11 mouse cellular contexts compared by ENCODE assay signal in genomic region chr7:142470171-142470691, GRCm38 (mm10). TPM values are rescaled to one million over a fixed set of nuclear protein-coding genes. Genes with fewer than 3 reads are reported as not detected.
A peak's percentile ranks its signal among the peaks of the same experiment; 100 is the strongest.
DNase-seq lines count a peak whose midpoint lies in the region; ATAC-seq and TF ChIP-seq lines count a peak whose summit lies in the region.
"Had no signal": no experiment of that assay in that cellular context is flagged by ENCODE, and none has a peak within 500 bp of the region (broad histone marks: within the 10 kb centered on the region; RNA-seq: fewer than 3 reads in every experiment).

No protein-coding gene starts in this region.

- 83% methylated on average over 7 of the region's 7 CpGs for WGBS in midbrain, embryonic 11.5 days
- 85% methylated on average over 7 of the region's 7 CpGs for WGBS in midbrain, embryonic 15.5 days
- WGBS in stomach, embryonic 15.5 days, result 58% methylated on average over 7 of the region's 7 CpGs
- 80% methylated on average over 7 of the region's 7 CpGs for WGBS in hindbrain, embryonic 11.5 days

- H3K27ac ChIP-seq in gastrocnemius, adult 2 months, result peak overlapping the region; percentile 81
- no peak overlapping the region for H3K27ac ChIP-seq in midbrain, embryonic 11.5 days (ENCODE audit: low read depth, low read length)
- H3K27ac ChIP-seq in midbrain, embryonic 15.5 days, result no peak overlapping the region
- H3K27ac ChIP-seq in stomach, embryonic 15.5 days, result peak overlapping the region; percentile 97
- no peak overlapping the region for H3K27ac ChIP-seq in hindbrain, embryonic 11.5 days (ENCODE audit: low read depth, low read length)

- ATAC-seq in midbrain, embryonic 11.5 days (ENCODE audit: low FRiP score), result no peak
- ATAC-seq in midbrain, embryonic 15.5 days (replicated peaks), result no peak
- peak; percentile 44 to 61; a peak in 3 of 4 replicates for ATAC-seq in hematopoietic stem cell, adult 5-6 weeks (replicated peaks in 1 of 2; ENCODE audit: insufficient read depth in 1 of 2, low FRiP score in 2 of 2, low TSS enrichment in 1 of 2, low read depth in 1 of 2, poor library complexity in 2 of 2, severe bottlenecking in 2 of 2)
- no peak for ATAC-seq in stomach, embryonic 15.5 days (ENCODE audit: insufficient read depth, low FRiP score, low read depth)
- no peak for ATAC-seq in hindbrain, embryonic 11.5 days (ENCODE audit: low FRiP score)

- H3K4me1 ChIP-seq in midbrain, embryonic 11.5 days (ENCODE audit: control insufficient read depth, insufficient read depth, low read length), result peaks cover 15% of the 10 kb centered on the region
- peaks cover 6% of the 10 kb centered on the region; the same call in 1 of the 2 replicates for H3K4me1 ChIP-seq in midbrain, embryonic 15.5 days
- H3K4me1 ChIP-seq in stomach, embryonic 15.5 days, result peaks cover 30% of the 10 kb centered on the region
- H3K4me1 ChIP-seq in hindbrain, embryonic 11.5 days (replicated peaks; ENCODE audit: control insufficient read depth, insufficient read depth, low read length), result peaks cover 14% of the 10 kb centered on the region

- H3K9ac ChIP-seq in midbrain, embryonic 11.5 days (ENCODE audit: low read length), result no peak overlapping the region
- no peak overlapping the region for H3K9ac ChIP-seq in midbrain, embryonic 15.5 days
- H3K9ac ChIP-seq in stomach, embryonic 15.5 days, result no peak overlapping the region
- no peak overlapping the region for H3K9ac ChIP-seq in hindbrain, embryonic 11.5 days (ENCODE audit: low read depth, low read length)

- no peaks in the 10 kb centered on the region for H3K27me3 ChIP-seq in midbrain, embryonic 11.5 days (ENCODE audit: control insufficient read depth, insufficient read depth, low read length)
- no peaks in the 10 kb centered on the region for H3K27me3 ChIP-seq in midbrain, embryonic 15.5 days (replicated peaks)
- no peaks in the 10 kb centered on the region for H3K27me3 ChIP-seq in stomach, embryonic 15.5 days (replicated peaks)
- H3K27me3 ChIP-seq in hindbrain, embryonic 11.5 days (ENCODE audit: control insufficient read depth, insufficient read depth, low read length), result 0 out of 2 replicates have a peak, but pooled peaks cover 1% of the 10 kb centered on the region

- intact Hi-C loops in gastrocnemius, adult 2 months (cut with DNase I), result no loop called here
- intact Hi-C loops in gastrocnemius, postnatal 36 days (cut with DNase I), result no loop called here

- H3K4me3 ChIP-seq in gastrocnemius, adult 2 months, result peak overlapping the region; percentile 7; the same call in 1 of the 2 replicates
- H3K4me3 ChIP-seq in midbrain, embryonic 11.5 days (ENCODE audit: low read depth, low read length), result no peak overlapping the region
- H3K4me3 ChIP-seq in midbrain, embryonic 15.5 days, result no peak overlapping the region
- no peak overlapping the region for H3K4me3 ChIP-seq in stomach, embryonic 15.5 days (replicated peaks)
- no peak overlapping the region for H3K4me3 ChIP-seq in hindbrain, embryonic 11.5 days (ENCODE audit: low read depth, low read length)

- no peak overlapping the region for H3K4me2 ChIP-seq in midbrain, embryonic 11.5 days
- H3K4me2 ChIP-seq in midbrain, embryonic 15.5 days, result no peak overlapping the region
- H3K4me2 ChIP-seq in stomach, embryonic 15.5 days, result no peak overlapping the region
- no peak overlapping the region for H3K4me2 ChIP-seq in hindbrain, embryonic 11.5 days (replicated peaks; ENCODE audit: low read depth, low read length)

- no peak for TF ChIP-seq CTCF in gastrocnemius, adult 2 months (IDR thresholded peaks at IDR 0.05)

- peak; percentile 8 for DNase-seq in gastrocnemius, adult 2 months
- no peak for DNase-seq in gastrocnemius, postnatal 36 days
- peak; percentile 74 for DNase-seq in midbrain, embryonic 11.5 days (ENCODE audit: low spot score, missing footprints)
- DNase-seq in thymus, postnatal 25 days, result no peak
- DNase-seq in hindbrain, embryonic 11.5 days (ENCODE audit: low spot score), result no peak
- DNase-seq: layer of hippocampus, postnatal 36 days had no signal

- H3K36me3 ChIP-seq in midbrain, embryonic 11.5 days (ENCODE audit: control insufficient read depth, insufficient read depth, low read length), result no peaks in the 10 kb centered on the region
- no peaks in the 10 kb centered on the region for H3K36me3 ChIP-seq in midbrain, embryonic 15.5 days (replicated peaks)
- no peaks in the 10 kb centered on the region for H3K36me3 ChIP-seq in stomach, embryonic 15.5 days
- no peaks in the 10 kb centered on the region for H3K36me3 ChIP-seq in hindbrain, embryonic 11.5 days (ENCODE audit: control insufficient read depth, insufficient read depth, low read length)

- H3K9me3 ChIP-seq in midbrain, embryonic 11.5 days (ENCODE audit: control insufficient read depth, low read length), result no peaks in the 10 kb centered on the region
- no peaks in the 10 kb centered on the region for H3K9me3 ChIP-seq in midbrain, embryonic 15.5 days
- H3K9me3 ChIP-seq in stomach, embryonic 15.5 days, result no peaks in the 10 kb centered on the region
- H3K9me3 ChIP-seq in hindbrain, embryonic 11.5 days (ENCODE audit: control insufficient read depth, low read length), result no peaks in the 10 kb centered on the region

RNA-seq across cellular contexts. Expression of gene Lsp1, which starts 9.6 kb away (rescaled TPM):
- 10 to 100 TPM; 25.8 to 47.3 TPM for total RNA-seq in gastrocnemius, adult 2 months (2021)
- 10 to 100 TPM; 37.2 to 75.3 TPM for total RNA-seq in gastrocnemius, postnatal 36 days (2021)
- polyA plus RNA-seq in midbrain, embryonic 11.5 days (2014; fragmentation: Nextera tagmentation; extraction: Ambion mirVana), result 11.1 and 13.1 TPM in 2 replicates
- 3.7 and 5.4 TPM in 2 replicates for polyA plus RNA-seq in midbrain, embryonic 15.5 days (2015; fragmentation: Nextera tagmentation; extraction: Ambion mirVana)
- total RNA-seq in hematopoietic stem cell, adult 5-6 weeks (2017), result 233 and 282 TPM in 2 replicates
- polyA plus RNA-seq in stomach, embryonic 15.5 days (2015; fragmentation: Nextera tagmentation; extraction: Ambion mirVana), result 196 and 211 TPM in 2 replicates
- polyA plus RNA-seq in hindbrain, embryonic 11.5 days (2014; fragmentation: Nextera tagmentation; extraction: Ambion mirVana), result 16.1 and 18.7 TPM in 2 replicates

RNA-seq across cellular contexts. Expression of gene Tnnt3, which starts 28.4 kb away (rescaled TPM):
- over 10,000 TPM; 28,899 to 38,022 TPM for total RNA-seq in gastrocnemius, adult 2 months (2021)
- total RNA-seq in gastrocnemius, postnatal 36 days (2021), result over 10,000 TPM; 32,612 to 32,921 TPM
- 0.77 and 2.0 TPM in 2 replicates for polyA plus RNA-seq in midbrain, embryonic 11.5 days (2014; fragmentation: Nextera tagmentation; extraction: Ambion mirVana)
- 1.6 TPM in 2 replicates for polyA plus RNA-seq in midbrain, embryonic 15.5 days (2015; fragmentation: Nextera tagmentation; extraction: Ambion mirVana)
- 0.55 and 9.3 TPM in 2 replicates for total RNA-seq in hematopoietic stem cell, adult 5-6 weeks (2017)
- polyA plus RNA-seq in stomach, embryonic 15.5 days (2015; fragmentation: Nextera tagmentation; extraction: Ambion mirVana), result 4.6 and 11.8 TPM in 2 replicates
- 1.7 and 1.9 TPM in 2 replicates for polyA plus RNA-seq in hindbrain, embryonic 11.5 days (2014; fragmentation: Nextera tagmentation; extraction: Ambion mirVana)
- total RNA-seq: adrenal gland, adult 2 months; layer of hippocampus, postnatal 36 days had no signal
- polyA plus RNA-seq: adrenal gland, adult 2 months had no signal

RNA-seq across cellular contexts. Expression of gene Tnni2, which starts 28.6 kb away (rescaled TPM):
- total RNA-seq in gastrocnemius, adult 2 months (2021), result over 10,000 TPM; 15,929 to 19,962 TPM
- total RNA-seq in gastrocnemius, postnatal 36 days (2021), result over 10,000 TPM; 17,613 to 18,280 TPM
- 0.47 and 0.96 TPM in 2 replicates for polyA plus RNA-seq in midbrain, embryonic 11.5 days (2014; fragmentation: Nextera tagmentation; extraction: Ambion mirVana)
- 0.25 and 0.74 TPM in 2 replicates for polyA plus RNA-seq in midbrain, embryonic 15.5 days (2015; fragmentation: Nextera tagmentation; extraction: Ambion mirVana)
- 8.2 and 12.3 TPM in 2 replicates for total RNA-seq in hematopoietic stem cell, adult 5-6 weeks (2017)
- polyA plus RNA-seq in stomach, embryonic 15.5 days (2015; fragmentation: Nextera tagmentation; extraction: Ambion mirVana), result 10.4 and 13.3 TPM in 2 replicates
- polyA plus RNA-seq in hindbrain, embryonic 11.5 days (2014; fragmentation: Nextera tagmentation; extraction: Ambion mirVana), result 1.4 and 1.7 TPM in 2 replicates
- total RNA-seq: layer of hippocampus, postnatal 36 days had no signal
- polyA plus RNA-seq: adrenal gland, adult 2 months had no signal

RNA-seq across cellular contexts. Expression of gene Syt8, which starts 35.6 kb away (rescaled TPM):
- total RNA-seq in gastrocnemius, adult 2 months (2021), result not detected
- total RNA-seq in gastrocnemius, postnatal 36 days (2021), result not detected
- not detected in 2 replicates for polyA plus RNA-seq in midbrain, embryonic 11.5 days (2014; fragmentation: Nextera tagmentation; extraction: Ambion mirVana)
- not detected in 2 replicates for polyA plus RNA-seq in midbrain, embryonic 15.5 days (2015; fragmentation: Nextera tagmentation; extraction: Ambion mirVana)
- total RNA-seq in hematopoietic stem cell, adult 5-6 weeks (2017), result not detected in 2 replicates
- polyA plus RNA-seq in stomach, embryonic 15.5 days (2015; fragmentation: Nextera tagmentation; extraction: Ambion mirVana), result 13.2 and 19.6 TPM in 2 replicates
- not detected in 2 replicates for polyA plus RNA-seq in hindbrain, embryonic 11.5 days (2014; fragmentation: Nextera tagmentation; extraction: Ambion mirVana)
- total RNA-seq: adrenal gland, adult 2 months; layer of hippocampus, postnatal 36 days had no signal
- polyA plus RNA-seq: neural tube, embryonic 11.5 days had no signal

Comparison
In these comparisons a context has a peak if more than half of its experiments do, and no peak if none do; other contexts are left out.
1. DNase-seq: peak in gastrocnemius, adult 2 months (single experiment) and midbrain, embryonic 11.5 days (single experiment); none in gastrocnemius, postnatal 36 days (0 of 2), thymus, postnatal 25 days (single experiment) and hindbrain, embryonic 11.5 days (single experiment).
2. H3K27ac ChIP-seq: peak in gastrocnemius, adult 2 months (single experiment) and stomach, embryonic 15.5 days (single experiment); none in midbrain, embryonic 11.5 days (single experiment), midbrain, embryonic 15.5 days (single experiment) and hindbrain, embryonic 11.5 days (single experiment).
3. ATAC-seq: peak in hematopoietic stem cell, adult 5-6 weeks (2 of 2); none in midbrain, embryonic 11.5 days (single experiment), midbrain, embryonic 15.5 days (single experiment), stomach, embryonic 15.5 days (single experiment) and hindbrain, embryonic 11.5 days (single experiment).
4. RNA of gene Lsp1, which starts 9.6 kb away (polyA plus RNA-seq): 196 to 211 TPM in stomach, embryonic 15.5 days; 16.1 to 18.7 TPM in hindbrain, embryonic 11.5 days, 11.1 to 13.1 TPM in midbrain, embryonic 11.5 days and 3.7 to 5.4 TPM in midbrain, embryonic 15.5 days; every median in the first group is over 10 times any median in the second.